Mouse (Mus musculus) CH12.LX (cell line): Measurements from ENCODE around the gene 4930455H04Rik.

Source experiments
- HCFC1 ChIP-seq: IDR thresholded peaks from 2 replicates; pipeline ENCODE4 v1.6.1; 2012; ENCODE audit warnings: low read depth, mild to moderate bottlenecking, inconsistent platforms, low read length, improper control_type of control experiment
- MAZ ChIP-seq: IDR thresholded peaks from 2 replicates; pipeline ENCODE4 v1.6.1; 2012; ENCODE audit warnings: low read depth, mild to moderate bottlenecking, inconsistent platforms, low read length, improper control_type of control experiment, moderate library complexity

GRCm38 (mm10) chr3:116961354-116962142, 6.5 kb upstream of the 4930455H04Rik start:
- TF ChIP-seq HCFC1, result no peak
- TF ChIP-seq MAZ, result no peak
